Mouse (Mus musculus) neural tube, embryonic 10.5 days (tissue): ENCODE measurements around the gene Grik4.

Experiments
- DNase-seq: peaks from one replicate; pipeline ENCODE4 v3.0.0-alpha.2; 2017; ENCODE audit warnings: low spot score; ENCODE audit errors: extremely low spot score

Gene Grik4

DNA sequence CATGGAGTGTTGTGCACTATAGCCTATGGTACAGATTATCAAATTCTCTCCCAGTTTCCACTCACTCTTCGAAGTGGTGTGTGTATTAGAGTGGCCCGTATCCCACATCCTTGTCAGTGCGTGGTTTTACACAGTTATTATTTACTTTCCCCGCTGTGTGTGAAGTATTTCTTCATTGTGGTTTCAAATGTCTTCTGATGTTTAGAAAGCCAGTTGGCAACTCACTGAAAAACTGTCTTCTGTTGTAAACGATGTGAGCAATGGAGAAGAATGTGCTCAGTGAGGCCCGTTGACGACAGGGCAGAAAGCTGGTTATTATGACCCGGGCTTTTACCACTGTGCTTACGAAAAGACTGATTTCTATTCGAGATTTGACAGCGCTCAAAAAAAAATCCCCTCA lies 439.7 kb downstream of the Grik4 start:
- DNase-seq, result no peak

DNA sequence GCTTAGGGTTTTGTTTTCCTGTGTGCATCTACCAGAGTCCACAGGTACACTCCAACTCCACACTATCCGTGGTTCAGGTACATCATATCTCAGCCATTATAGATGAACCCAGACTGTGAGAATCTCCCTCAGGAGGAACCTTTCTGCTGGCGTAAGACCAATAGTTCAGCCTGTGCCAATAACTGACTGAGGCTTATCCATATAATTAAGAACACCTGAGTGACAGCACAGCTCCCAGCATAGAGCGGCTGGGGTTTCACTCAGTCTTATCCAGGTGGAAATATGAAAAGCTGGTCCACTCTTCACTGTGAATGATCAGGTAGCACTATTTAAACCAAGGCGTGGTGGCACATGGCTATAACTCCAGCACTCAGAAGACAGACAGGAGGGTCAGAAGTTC lies 440.6 kb downstream of the Grik4 start:
- DNase-seq, result no peak

DNA sequence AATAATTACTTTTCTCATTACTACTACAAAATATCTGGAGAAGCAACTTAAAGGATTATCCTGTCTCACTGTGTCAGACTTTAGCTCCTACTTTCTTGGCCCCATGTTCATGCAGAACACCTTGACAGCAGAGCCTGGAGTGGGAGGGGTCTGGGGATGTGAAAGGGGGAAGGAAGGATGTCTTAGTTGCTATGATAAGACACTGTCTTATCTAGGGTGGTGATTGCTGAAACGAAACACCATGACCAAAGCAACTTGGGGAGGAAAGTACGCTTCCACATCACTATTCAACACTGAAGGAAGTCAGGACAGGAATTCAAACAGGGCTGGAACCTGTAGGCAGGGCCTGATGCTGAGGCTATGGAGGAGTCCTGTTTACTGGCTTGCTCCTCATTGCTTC lies 448.0 kb downstream of the Grik4 start:
- DNase-seq, result no peak

- DNase-seq, result no peak
Observed at GRCm38 (mm10) chr9:42491780-42492179, 452.5 kb downstream of the Grik4 start.

DNA sequence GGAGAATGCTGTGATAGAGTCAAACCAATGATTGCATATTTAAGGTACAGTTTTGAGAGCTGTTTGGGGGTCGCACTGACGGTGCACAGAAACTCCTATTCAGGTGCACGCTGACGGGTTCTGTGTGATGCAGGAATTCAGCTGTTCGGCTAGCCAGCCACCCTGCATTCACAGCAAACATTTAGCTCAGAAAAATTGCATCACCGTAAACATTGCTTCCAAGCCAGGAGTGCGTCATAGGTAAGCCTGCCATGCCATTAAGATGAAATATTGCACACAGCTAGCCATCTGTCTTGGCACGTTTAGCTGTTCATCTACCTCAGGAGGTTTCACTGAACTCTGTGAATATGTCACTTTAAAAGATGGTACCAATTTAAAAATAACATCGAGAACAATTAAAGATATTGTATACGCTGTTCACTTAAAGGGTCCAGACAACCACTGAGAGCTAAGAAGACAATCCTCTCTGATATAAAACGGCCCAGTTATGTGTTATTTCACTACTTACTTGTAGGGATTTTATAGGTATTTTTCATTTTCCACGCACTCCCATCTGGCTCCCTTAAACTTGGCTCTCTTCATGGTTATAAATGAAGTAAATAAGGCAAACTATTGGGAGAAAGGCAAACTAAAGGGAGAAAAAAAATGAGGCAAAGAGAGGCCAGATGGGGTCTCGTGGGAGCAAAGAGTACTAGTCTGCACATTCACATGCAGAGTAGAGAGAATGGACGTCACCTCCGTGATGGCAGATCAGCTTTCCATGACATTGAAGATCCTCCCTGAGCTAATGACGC lies 453.5 kb downstream of the Grik4 start:
- DNase-seq, result no peak

DNA sequence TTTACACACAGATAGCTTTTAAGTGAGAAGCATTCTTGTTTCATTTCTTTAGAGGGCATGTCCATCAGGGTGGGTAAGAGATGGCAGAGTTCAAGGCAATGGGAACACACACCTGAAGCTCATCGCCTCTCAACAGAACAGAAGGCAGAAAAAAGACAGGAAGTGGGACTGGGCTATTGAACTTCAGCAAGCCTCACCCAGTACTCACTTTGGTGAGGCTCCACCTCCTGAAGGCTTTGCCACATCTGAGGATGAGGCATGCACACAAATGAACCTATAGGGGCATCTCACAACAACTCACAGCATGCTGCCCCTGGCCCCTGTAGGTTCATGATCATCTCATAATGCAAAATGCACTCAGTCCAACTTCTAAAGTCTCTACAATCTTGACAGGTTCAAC lies 456.2 kb downstream of the Grik4 start:
- DNase-seq, result no peak

DNA sequence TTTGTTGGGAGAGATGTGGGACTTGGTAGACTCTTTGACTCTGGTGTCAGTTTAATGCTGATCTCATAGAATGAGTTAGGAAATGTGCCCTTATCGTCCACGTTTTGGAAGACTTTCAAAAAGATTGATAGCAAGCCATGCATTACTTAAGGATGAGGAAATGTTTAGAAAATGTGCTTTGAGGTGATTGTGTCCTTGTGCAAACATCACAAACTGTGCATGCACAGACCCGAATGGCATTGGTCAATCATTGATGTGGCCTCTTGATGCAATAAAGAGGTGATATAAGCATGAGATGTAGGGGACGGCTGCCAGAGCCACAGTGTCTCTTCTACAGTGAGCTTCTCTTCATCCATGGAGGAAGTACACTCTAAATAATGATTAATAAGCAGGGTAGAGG lies 457.4 kb downstream of the Grik4 start:
- DNase-seq, result no peak

- DNase-seq, result no peak
Observed at GRCm38 (mm10) chr9:42484667-42485066, 459.6 kb downstream of the Grik4 start.

DNA sequence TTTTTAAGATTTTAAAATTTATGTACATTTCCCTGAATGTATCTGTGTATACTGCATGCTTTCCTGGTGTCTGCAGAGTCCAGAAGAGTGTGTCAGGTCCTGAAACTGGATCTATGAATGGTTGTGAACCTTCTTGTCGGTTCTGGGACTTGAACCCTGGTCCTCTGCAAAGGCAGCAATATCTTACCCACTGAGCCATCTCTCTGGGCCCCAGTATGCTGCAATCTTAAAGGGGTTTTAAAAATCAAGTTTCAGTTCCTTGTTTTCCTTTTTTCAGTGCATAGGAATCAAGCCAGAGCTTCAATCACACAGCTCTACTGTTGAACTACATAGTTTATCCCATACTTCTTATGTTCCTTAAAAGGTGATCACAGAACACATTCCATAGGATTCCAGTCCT lies 461.3 kb downstream of the Grik4 start:
- no peak for DNase-seq

GRCm38 (mm10) chr9:42476166-42476565 lies 468.1 kb downstream of the Grik4 start:
- no peak for DNase-seq

DNA sequence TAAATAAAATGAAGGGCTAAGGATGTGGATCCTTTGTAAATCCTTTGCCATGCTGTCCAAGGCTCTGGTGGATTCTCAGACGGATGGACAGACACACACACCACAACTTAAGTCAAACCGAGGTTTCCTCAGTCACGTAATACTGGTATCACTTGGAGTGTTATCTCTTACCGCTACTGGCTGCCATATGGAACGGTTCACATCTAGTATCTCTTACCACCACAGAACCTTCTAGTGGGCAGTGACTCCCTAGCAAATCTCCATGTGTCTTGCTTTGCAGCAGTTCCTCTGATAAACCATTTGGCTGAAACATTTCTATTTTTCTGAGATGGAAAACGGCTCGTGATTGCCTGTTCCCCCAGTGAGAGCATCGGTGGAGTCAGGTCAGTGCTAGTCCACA lies 470.0 kb downstream of the Grik4 start:
- DNase-seq, result no peak

DNA sequence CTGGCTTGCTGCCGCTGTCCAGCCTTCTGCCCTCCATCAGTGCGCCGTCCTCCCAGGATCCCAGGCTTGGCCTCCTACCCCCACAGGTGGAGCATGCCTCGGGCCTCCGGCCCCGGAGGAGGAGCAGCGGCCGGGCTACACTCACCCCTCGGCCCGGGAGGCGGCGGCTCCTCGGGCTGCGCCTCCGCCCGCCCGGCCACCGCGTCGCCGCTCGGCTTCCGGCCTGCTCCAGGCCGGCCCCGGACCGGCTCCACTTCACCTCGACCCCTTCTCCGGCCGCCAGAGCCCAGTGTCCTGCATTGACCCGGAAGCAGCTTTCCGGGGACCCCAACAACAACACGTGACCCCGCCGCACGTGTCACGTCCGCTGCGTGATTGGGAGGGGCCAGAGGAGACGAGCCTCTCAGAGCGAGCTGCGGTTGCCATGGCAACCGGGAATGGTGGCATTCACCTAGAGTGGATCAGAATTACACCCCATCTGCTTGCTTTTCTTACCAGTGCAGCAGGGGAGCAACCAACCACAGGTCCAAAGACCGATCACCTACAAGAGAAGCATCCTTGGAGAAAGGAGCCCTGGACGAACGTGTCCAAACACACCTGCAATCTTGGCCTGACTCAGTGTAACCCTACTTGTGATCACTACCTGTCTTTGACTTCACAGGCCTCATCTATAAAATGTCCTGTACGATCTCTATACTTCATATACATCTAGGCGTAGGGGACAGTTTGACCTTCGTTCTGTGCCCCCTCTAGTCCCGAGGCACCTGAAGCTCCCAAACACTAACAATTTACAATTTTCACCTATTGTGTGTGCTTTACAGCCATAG lies 472.2 kb downstream of the Grik4 start:
- DNase-seq, result peak; percentile 95

- DNase-seq, result no peak
Observed at GRCm38 (mm10) chr9:42471214-42471613, 473.1 kb downstream of the Grik4 start.

GRCm38 (mm10) chr9:42469323-42469722 lies 475.0 kb downstream of the Grik4 start:
- DNase-seq, result no peak

GRCm38 (mm10) chr9:42468360-42468759 lies 475.9 kb downstream of the Grik4 start:
- no peak for DNase-seq
